Mouse (Mus musculus) mature B cell (primary cell): ENCODE data around the gene Gm21983.

ENCODE experiments used
- in situ Hi-C: fragments of 300-500 bp; cut with MboI; formaldehyde crosslinking; loops from 2 replicates; pipeline ENCODE4 v1.14.3; 2019

Gene Gm21983

DNA sequence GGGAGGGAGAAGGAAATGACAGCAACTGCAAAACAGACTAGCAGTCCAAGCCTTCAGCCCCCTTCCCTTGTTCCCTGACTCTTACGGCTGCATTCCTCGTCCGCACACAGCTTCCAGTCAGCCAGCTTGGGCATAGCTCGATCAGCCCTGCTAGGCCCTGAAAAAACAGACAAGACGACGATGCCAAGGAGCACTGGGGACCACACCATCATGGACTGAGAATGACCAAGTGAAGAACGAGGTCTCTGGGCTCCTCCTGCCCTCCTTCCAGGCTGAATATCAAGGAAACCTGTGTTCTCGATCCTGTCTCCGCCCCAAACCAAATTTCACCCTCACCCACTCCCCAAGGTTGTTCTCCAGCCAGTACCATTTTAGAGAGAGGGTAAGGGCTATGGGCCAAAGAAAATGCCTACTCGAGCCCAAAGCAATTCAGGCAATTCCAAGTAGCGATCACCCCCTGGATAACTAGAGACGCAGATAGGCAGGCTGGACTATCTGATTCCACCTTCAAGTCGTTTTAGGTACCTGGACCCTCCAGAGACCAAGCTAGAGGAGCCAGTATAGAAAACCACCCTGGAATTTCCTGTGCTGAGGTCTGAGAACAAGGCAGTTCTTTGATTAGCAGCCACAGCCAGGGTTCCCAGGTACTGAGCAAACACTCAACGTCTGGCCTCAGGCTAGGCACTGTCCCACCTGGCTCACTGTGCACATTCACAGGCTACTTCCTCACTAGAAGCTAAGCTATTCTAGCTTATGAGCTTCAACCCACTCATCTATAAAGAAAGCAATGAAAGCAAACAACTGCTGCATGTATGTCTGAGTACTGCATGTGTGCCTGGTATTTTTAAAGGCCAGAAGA lies at the start of gene Gm21983, which contains the start of gene Mia:
Gene Gm21983 (minus strand): TSS at position 250 of the 859 bp plus-strand sequence.
Gene Mia (minus strand): TSS at position 321 of the 859 bp plus-strand sequence.
- in situ Hi-C loops: no loop called here

DNA sequence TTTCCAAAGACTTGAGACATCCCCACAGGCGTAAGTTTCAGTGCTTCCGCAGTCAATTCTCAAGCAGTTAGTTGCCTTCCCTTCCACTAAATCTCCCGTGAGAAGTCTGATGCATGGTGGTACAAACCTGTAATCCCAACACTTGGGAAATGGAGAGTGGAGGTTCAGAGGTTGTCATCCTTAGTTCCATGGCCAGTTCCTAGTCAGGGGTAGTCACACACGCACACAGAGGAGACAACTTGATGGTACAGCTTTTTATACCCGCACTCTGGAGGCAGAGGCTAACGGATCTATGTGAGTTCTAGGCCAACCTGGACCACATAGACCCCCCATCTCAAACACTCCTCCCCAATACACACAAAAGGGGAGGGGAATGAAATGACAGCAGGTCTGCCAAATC lies 48.0 kb upstream of the Gm21983 start:
- in situ Hi-C loops: no loop called here

- in situ Hi-C loops: no loop called here
Observed at GRCm38 (mm10) chr7:27228281-27228821, 47.5 kb upstream of the Gm21983 start, which contains the start of gene Itpkc. Itpkc (minus strand) TSS chr7:27228661.

GRCm38 (mm10) chr7:27227676-27228075 lies 46.8 kb upstream of the Gm21983 start:
- in situ Hi-C loops: no loop called here

- in situ Hi-C loops: no loop called here
Observed at GRCm38 (mm10) chr7:27227276-27227675, 46.4 kb upstream of the Gm21983 start.

DNA sequence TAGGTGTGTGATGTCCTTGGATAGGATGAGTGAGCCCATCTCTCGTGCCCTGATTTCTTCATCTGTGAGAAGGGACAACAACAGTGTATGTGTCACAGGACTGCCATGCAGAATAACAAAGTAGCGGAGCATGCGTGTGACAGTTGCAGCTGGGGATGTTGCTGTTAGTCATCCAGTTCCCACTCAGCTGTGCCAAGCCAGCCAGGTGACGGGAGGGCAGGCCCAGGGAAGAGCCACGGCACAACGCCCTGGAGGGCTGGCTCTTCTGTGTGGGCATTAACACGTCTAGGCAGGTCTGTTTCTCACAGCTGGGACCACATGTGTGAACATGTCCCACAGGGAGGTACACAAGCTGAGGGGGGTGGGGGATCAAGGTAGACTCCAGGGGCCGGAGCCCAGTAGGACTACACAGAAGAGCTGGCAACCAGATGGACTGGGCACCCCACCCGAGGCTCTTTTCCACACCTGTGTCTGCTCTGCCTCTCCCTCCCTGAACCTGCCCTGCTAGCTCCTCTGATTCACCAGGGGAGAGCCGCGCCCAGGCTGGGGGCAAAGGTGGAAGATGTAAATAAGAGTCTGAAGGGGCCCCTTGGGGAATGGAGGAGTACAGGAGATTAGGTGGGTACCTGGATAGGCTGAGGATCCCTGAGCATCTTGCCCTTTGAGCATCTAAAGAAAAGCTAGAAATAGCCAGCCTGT lies 44.1 kb upstream of the Gm21983 start:
- in situ Hi-C loops: no loop called here

DNA sequence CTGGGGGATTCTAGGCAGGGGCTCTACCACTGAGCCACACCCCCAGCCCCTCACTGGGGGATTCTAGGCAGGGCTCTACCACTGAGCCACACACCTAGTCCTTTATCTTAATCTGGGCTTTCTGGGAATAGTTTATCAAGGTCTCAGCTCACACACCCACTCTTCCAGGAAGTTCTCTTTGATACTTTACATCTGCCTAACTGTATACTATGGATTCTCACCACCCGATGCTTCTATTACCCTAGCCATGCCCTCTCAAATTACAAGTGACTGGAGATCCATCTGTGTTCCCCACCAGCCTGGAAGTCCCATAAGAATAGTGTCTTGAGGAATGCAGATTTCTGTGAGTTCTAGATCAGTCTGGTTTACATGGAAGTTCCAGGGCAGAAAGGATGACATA lies 41.7 kb upstream of the Gm21983 start:
- in situ Hi-C loops: no loop called here

DNA sequence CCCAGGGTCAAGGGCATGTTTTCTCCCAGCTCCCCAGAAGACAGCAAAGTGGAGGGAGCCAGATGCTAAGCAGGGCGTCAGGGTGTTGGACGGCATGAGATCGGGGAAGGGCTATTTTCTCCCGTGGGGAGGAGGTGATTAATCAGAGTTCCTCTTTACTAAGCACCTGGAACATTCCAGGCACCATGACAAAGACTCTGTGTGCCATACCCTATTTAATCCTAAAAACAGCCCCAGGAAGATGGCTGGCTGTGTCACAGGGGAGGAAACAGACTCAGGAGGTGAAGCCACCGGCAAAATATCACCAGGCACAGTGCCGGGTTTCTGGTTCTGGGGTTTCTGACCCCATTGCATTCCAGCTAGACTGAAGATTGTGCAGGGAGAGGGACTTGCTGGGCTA lies 41.1 kb upstream of the Gm21983 start:
- in situ Hi-C loops: no loop called here

- in situ Hi-C loops: no loop called here
Observed at GRCm38 (mm10) chr7:27219937-27220336, 39.1 kb upstream of the Gm21983 start.

DNA sequence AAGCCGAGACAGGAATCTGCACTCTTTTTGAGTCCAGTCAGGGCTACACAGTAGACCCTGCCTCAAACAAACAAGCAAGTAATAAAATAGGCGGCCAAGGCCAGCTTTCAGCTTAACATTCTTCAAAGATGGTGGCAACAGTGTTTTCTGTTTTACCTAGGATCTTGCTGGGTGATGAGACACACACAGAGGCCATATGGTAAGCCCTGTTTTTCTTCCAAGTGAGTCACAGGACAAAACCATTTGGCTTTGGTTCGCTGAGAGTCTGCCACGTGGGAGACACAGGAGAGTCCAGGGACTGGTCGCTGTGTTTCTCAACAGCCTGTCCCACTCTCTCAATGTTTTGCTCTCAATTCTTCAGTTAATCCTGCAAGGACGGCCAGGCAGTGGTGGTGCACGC lies 37.7 kb upstream of the Gm21983 start:
- in situ Hi-C loops: no loop called here

DNA sequence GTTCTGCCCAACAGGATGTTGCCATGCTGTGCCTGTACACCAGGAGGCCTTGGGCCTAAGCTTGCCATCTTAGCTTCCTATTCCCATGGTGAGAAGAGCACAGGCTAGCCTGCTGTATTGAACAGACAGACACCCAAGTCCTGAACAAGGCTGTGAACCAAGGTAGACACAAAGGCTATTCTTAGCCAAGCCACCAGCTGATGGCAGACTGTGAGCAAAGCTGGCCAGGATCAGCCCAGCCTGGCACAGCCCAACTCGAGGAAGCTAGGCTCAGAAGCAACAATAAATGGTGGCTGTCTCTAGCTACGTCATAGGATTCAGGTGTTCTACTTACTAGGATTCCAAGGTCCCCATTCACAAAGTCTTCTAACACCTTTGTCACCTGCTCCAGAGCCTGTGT lies 31.7 kb upstream of the Gm21983 start:
- in situ Hi-C loops: no loop called here

- in situ Hi-C loops: no loop called here
Observed at GRCm38 (mm10) chr7:27203730-27204449, 23.0 kb upstream of the Gm21983 start.

DNA sequence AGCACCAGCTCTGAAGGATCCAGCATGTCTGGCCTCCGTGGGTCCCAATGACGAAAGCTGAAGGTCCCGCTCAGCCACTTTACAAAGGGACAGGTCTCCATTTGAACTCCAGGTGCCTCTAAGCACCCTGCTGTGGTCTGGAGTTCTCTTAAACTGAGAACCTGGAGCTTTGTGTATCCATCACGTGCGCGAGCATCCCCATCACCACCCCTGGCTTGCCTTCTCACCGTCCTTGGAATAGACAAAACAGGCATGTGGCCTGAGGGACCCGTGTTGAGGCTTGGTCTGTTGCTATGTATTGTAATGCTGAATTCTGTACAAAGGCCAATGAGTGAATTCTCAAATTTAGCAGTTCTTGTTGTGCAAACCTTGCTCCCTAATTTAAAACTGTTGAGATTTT lies 17.9 kb upstream of the Gm21983 start:
- in situ Hi-C loops: no loop called here

DNA sequence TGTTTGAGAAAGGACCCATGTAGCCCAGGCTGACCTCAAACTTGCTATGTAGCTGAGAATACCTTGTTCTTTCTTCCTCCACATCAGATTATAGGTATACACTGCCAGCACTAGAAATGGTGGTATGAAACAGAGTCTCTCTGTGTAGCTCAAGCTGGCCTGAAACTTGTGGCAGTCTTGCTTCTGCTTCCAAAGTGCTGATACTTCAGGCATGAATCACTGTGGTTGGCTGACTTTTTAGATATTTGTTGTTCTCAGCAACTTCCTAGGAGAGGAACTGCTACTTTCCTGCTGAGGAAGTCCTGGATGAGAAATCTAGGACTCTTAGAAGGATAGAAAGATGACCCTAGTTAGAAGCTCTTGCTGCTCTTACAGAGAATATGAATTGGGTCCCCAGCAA lies 17.5 kb upstream of the Gm21983 start:
- in situ Hi-C loops: no loop called here

- in situ Hi-C loops: no loop called here
Observed at GRCm38 (mm10) chr7:27197634-27198033, 16.7 kb upstream of the Gm21983 start.

DNA sequence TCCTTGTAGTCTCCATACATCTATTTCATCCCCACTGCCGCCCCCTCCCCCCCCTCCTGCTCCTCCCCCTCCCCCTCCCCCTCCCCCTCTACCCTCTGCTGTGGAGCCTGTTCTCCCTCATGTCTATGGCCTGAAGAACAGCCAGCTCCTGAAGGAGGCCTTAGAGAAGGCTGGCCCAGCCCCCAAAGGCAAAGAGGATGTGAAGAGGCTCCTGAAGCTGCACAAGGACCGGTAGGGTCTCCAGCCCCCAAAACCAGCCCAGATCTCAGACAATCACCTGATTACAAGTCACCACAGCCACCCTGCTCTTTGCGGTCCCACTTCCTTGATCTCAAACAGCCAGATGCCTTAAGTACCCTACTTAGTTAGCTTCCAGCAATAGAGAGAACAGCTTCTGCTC lies 16.2 kb upstream of the Gm21983 start:
- in situ Hi-C loops: no loop called here

DNA sequence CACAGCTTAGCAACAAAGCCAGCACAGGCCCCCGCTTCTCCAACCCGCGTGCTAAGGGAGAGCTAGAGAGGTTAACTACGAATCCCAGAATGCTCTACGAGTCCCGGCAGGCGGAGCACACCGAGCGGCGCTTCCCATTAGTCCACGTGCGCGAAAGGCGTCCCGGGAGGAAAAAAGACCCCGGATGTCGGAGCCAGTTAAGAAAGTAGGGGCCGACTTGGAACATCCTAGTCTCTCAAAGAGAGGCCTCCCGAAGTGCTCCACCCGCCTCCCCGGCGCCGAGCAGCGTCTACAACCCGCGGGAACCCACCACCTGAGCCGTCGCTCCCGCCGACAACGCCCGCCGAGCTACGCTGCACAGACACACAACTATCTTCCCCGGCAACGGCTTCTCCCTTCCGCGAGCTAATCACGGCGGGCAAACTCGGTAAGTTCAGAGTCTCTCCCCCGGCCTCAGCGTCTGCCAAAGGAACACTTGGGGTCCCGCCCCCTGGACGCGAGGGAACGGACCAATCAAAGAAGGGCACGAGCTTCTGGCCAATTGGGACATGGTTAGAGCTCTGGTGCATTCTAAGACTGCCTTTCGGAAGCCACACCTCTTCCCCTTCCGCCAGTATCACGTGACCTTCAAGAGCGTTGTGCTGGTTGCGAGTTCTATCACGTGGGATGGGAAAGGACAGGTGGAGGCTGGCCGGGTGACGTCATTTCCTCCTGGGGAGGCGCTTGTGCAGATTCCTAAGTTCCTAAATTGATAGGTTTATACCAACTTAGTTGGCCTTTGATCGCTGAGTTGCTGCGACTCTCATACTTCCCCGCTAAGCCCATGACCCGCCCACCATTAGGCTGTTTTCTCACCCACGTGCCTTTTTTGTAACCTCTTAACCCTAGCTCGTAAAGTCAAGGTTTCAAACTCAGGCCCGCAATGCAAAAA lies 15.1 kb upstream of the Gm21983 start, which contains the start of the genes BC024978 and Snrpa:
Gene BC024978 (plus strand): TSS at position 101 of the 931 bp plus-strand sequence.
Gene Snrpa (minus strand): TSS at position 591 of the 931 bp plus-strand sequence.
- in situ Hi-C loops: no loop called here

DNA sequence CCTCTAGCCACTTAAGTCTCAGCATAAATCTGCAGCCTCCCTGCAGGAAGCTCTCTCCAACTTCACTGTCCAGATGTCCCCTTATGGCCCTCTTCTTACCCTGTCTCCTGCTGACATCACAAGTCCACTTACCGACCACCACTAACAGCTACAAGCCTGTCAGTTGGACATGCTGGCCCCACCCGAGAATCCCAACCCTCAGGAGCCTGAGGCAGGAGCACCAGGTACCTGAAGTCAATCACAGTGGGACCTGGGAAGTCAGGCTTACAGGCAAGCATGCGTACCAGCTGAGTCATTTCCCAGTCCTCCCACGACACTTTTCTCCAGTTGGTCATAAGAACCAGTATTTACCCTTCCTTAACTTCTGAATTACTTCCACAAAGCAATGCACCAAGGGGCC lies 12.8 kb upstream of the Gm21983 start:
- in situ Hi-C loops: loop anchor here (5.0 kb wide), 1 partner anchor 36 kb away; no protein-coding TSS in a partner anchor

GRCm38 (mm10) chr7:27192434-27192833 lies 11.5 kb upstream of the Gm21983 start:
- in situ Hi-C loops: loop anchor here (5.0 kb wide), 1 partner anchor 35 kb away; no protein-coding TSS in a partner anchor

DNA sequence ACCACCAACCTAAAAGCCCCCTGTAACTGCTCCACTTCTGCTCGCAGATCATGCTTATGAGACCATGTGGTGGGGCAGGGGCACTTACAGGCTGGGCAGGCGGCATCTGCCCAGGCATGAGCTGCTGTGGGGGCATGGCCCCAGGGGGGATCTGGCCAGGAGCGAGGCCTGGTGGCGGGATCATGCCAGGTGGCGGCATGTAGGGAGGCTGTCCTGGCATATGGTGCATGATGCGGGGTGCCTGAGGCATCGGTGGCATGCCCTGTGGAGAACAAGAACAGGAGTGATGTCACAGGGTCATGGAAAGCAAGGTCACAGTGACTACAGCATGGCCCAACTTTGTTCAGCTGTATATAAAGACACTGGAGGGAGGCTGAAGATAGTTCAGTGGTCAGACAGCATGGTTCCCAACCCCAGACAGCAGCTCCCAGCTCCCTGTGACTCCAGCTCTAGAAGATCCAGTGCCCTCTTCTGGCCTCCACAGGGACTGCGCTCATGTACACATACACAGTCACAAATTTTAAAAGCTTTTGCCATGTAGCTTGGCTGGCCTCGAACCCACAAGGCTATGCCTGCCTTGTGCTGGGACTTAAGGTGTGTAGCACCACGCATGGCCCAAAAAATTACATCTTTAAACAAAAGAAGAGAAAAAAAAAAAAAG lies 8.5 kb upstream of the Gm21983 start:
- in situ Hi-C loops: no loop called here
